Mouse (Mus musculus) lung, postnatal 0 days (tissue): ENCODE measurements around the gene Ocrl.

Source experiments
- CTCF ChIP-seq: IDR thresholded peaks from 2 replicates; pipeline ENCODE4 v1.5.1; 2016; ENCODE audit warnings: antibody characterized with exemption, mild to moderate bottlenecking
- EP300 ChIP-seq: IDR thresholded peaks from 2 replicates; pipeline ENCODE4 v1.6.1; 2016; ENCODE audit warnings: antibody characterized with exemption, mild to moderate bottlenecking, control low read depth

DNA sequence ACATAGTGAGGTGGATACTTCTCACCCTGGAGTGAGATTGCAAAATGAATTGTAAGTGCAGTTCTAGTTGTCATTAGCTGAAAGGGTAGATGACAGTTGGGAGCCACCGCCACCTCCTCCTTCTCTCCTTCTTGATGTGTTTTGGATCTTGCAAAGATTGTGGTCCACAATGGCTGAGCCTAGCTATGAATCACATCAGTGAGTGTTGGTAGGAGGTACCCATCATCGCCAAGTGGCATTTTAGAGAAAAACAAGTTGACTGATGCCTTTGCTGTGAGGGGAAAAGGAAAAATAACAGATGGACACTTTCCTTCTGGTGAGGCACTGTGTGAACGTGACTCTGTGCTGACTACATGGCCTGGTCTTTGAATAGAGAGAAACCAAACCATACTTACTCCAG, 50.4 kb downstream of the Ocrl start:
- TF ChIP-seq CTCF = no peak
- TF ChIP-seq EP300 = no peak
